Mouse (Mus musculus) urinary bladder, postnatal 10 days (tissue): Measurements from ENCODE around the gene Gm8265.
"Not testable (repeated sequence)": the region's sequence is repeated elsewhere in the genome, so short reads cannot be mapped to it uniquely, and the experiment has no call there.

Source experiments
- DNase-seq: peaks from one replicate; pipeline ENCODE4 v3.0.0; 2022; ENCODE audit warnings: low spot score

The Gm8265 gene

GRCm38 (mm10) chr14:5632928-5633327 lies at the start of gene Gm8265:
Gm8265 (minus strand) TSS chr14:5633028.
- DNase-seq: not testable (repeated sequence)
